Mouse (Mus musculus) MEL (cell line): Measurements from ENCODE around the gene 1700123O20Rik. TPM values are rescaled to one million over a fixed set of nuclear protein-coding genes. Genes with fewer than 3 reads are reported as not detected.

Experiments used
- DNase-seq: peaks from one replicate; pipeline ENCODE4 v3.0.0; 2011; ENCODE audit warnings: low read depth, low spot score
- H3K27ac ChIP-seq: 2 replicates; pipeline ENCODE4 v1.5.1; 2012; ENCODE audit warnings: low read depth, mild to moderate bottlenecking, control low read depth, low read length, moderate library complexity; ENCODE audit not compliant: control insufficient read depth
- H3K27me3 ChIP-seq, 2 experiments: fragments of 150-350 bp in 1 of 2; sonication (generic) in 1 of 2; 2 replicates each; pipeline ENCODE4 v1.6.1; 2012; ENCODE audit warnings: low read length in 2 of 2, mild to moderate bottlenecking in 2 of 2, improper control_type of control experiment in 1 of 2, moderate library complexity in 1 of 2; ENCODE audit not compliant: insufficient read depth in 2 of 2, control insufficient read depth in 1 of 2
- H3K36me3 ChIP-seq, 2 experiments: 2 replicates each; pipeline ENCODE4 v1.6.1; 2012 to 2014; ENCODE audit warnings: low read length in 2 of 2, improper control_type of control experiment in 1 of 2, inconsistent platforms in 1 of 2, mild to moderate bottlenecking in 1 of 2; ENCODE audit not compliant: insufficient read depth in 2 of 2, control insufficient read depth in 1 of 2
- H3K4me1 ChIP-seq, 2 experiments: fragments of 150-350 bp in 1 of 2; sonication (generic) in 1 of 2; 2 replicates each; pipeline ENCODE4 v1.6.1; 2012; ENCODE audit warnings: low read length in 2 of 2, improper control_type of control experiment in 1 of 2, mild to moderate bottlenecking in 1 of 2; ENCODE audit not compliant: insufficient read depth in 2 of 2, control insufficient read depth in 1 of 2
- H3K4me3 ChIP-seq, 2 experiments: fragments of 150-350 bp in 1 of 2; sonication (generic) in 1 of 2; 2 replicates each; pipeline ENCODE4 v1.5.1; 2012; ENCODE audit warnings: low read depth in 2 of 2, low read length in 2 of 2, mild to moderate bottlenecking in 2 of 2, moderate library complexity in 2 of 2, control low read depth in 1 of 2, improper control_type of control experiment in 1 of 2; ENCODE audit not compliant: control insufficient read depth in 1 of 2, insufficient read depth in 1 of 2
- H3K79me2 ChIP-seq: 2 replicates; pipeline ENCODE4 v1.6.1; 2012; ENCODE audit warnings: mild to moderate bottlenecking, low read length, moderate library complexity; ENCODE audit not compliant: control insufficient read depth, poor library complexity, insufficient read depth
- H3K9ac ChIP-seq: 2 replicates; pipeline ENCODE4 v1.6.1; 2012; ENCODE audit warnings: low read depth, mild to moderate bottlenecking, control low read depth, low read length, moderate library complexity; ENCODE audit not compliant: control insufficient read depth, poor library complexity, severe bottlenecking
- H3K9me3 ChIP-seq: fragments of 150-350 bp; sonication (generic); replicated peaks from 2 replicates; pipeline ENCODE4 v1.6.1; 2012; ENCODE audit warnings: mild to moderate bottlenecking, low read length, improper control_type of control experiment, moderate library complexity; ENCODE audit not compliant: insufficient read depth
- CTCF ChIP-seq, 3 experiments: IDR thresholded peaks in 2 of 3; conservative IDR thresholded peaks in 1 of 3; 2 replicates each; pipeline ENCODE4 v1.5.1; 2011 to 2012; ENCODE audit warnings: low read length in 3 of 3, low read depth in 2 of 3, mild to moderate bottlenecking in 2 of 3, improper control_type of control experiment in 1 of 3, inconsistent platforms in 1 of 3, mixed read lengths in 1 of 3, moderate library complexity in 1 of 3; ENCODE audit not compliant: control insufficient read depth in 1 of 3, insufficient read depth in 1 of 3, poor library complexity in 1 of 3, severe bottlenecking in 1 of 3
- E2F4 ChIP-seq: IDR thresholded peaks from 2 replicates; pipeline ENCODE4 v1.6.1; 2011; ENCODE audit warnings: low read depth, low read length, improper control_type of control experiment, borderline replicate concordance
- ELF1 ChIP-seq: IDR thresholded peaks from 2 replicates; pipeline ENCODE4 v1.6.1; 2014; ENCODE audit warnings: low read depth, mild to moderate bottlenecking, inconsistent platforms, low read length, improper control_type of control experiment, moderate library complexity
- EP300 ChIP-seq, 2 experiments: IDR thresholded peaks; 2 replicates each; pipeline ENCODE4 v1.6.1; 2011; ENCODE audit warnings: improper control_type of control experiment in 2 of 2, low read length in 2 of 2, low read depth in 1 of 2, mild to moderate bottlenecking in 1 of 2
- ETS1 ChIP-seq: IDR thresholded peaks from 2 replicates; pipeline ENCODE4 v1.6.1; 2012; ENCODE audit warnings: low read depth, mild to moderate bottlenecking, inconsistent platforms, low read length, improper control_type of control experiment, moderate library complexity
- HCFC1 ChIP-seq: IDR thresholded peaks from 2 replicates; pipeline ENCODE4 v1.6.1; 2012; ENCODE audit warnings: low read depth, mild to moderate bottlenecking, inconsistent platforms, low read length, improper control_type of control experiment, moderate library complexity
- KAT2A ChIP-seq: conservative IDR thresholded peaks from 2 replicates; pipeline ENCODE4 v1.6.1; 2012; ENCODE audit warnings: low read depth, low read length, improper control_type of control experiment, inconsistent platforms
- MAFK ChIP-seq: IDR thresholded peaks from 2 replicates; pipeline ENCODE4 v1.6.1; 2011; ENCODE audit warnings: low read depth, mild to moderate bottlenecking, low read length, improper control_type of control experiment, borderline replicate concordance
- MAZ ChIP-seq: IDR thresholded peaks from 2 replicates; pipeline ENCODE4 v1.6.1; 2012; ENCODE audit warnings: low read depth, mild to moderate bottlenecking, inconsistent platforms, low read length, improper control_type of control experiment
- MXI1 ChIP-seq: IDR thresholded peaks from 2 replicates; pipeline ENCODE4 v1.6.1; 2011; ENCODE audit warnings: mild to moderate bottlenecking, low read depth, low read length, improper control_type of control experiment
- MYB ChIP-seq: IDR thresholded peaks from 2 replicates; pipeline ENCODE4 v1.6.1; 2011; ENCODE audit warnings: mild to moderate bottlenecking, low read depth, low read length, improper control_type of control experiment
- MYC ChIP-seq: IDR thresholded peaks from 2 replicates; pipeline ENCODE4 v1.6.1; 2011; ENCODE audit warnings: low read depth, mild to moderate bottlenecking, low read length, improper control_type of control experiment, moderate library complexity
- NELFE ChIP-seq: IDR thresholded peaks from 2 replicates; pipeline ENCODE4 v1.6.1; 2011; ENCODE audit warnings: low read depth, low read length, improper control_type of control experiment
- RAD21 ChIP-seq: IDR thresholded peaks from 2 replicates; pipeline ENCODE4 v1.6.1; 2011; ENCODE audit warnings: mild to moderate bottlenecking, low read depth, low read length, improper control_type of control experiment
- SMC3 ChIP-seq: IDR thresholded peaks from 2 replicates; pipeline ENCODE4 v1.6.1; 2011; ENCODE audit warnings: low read depth, low read length, improper control_type of control experiment
- TAL1 ChIP-seq: IDR thresholded peaks from 2 replicates; pipeline ENCODE4 v1.6.1; 2012; ENCODE audit warnings: mild to moderate bottlenecking, inconsistent platforms, low read length, moderate library complexity, mixed read lengths
- TBP ChIP-seq: IDR thresholded peaks from 2 replicates; pipeline ENCODE4 v1.8.0; 2011; ENCODE audit warnings: low read depth, low read length, improper control_type of control experiment
- ZC3H11A ChIP-seq: IDR thresholded peaks from 2 replicates; pipeline ENCODE4 v1.6.1; 2012; ENCODE audit warnings: low read depth, mild to moderate bottlenecking, inconsistent platforms, low read length, improper control_type of control experiment
- ZKSCAN1 ChIP-seq: IDR thresholded peaks from 2 replicates; pipeline ENCODE4 v1.6.1; 2012; ENCODE audit warnings: low read depth, mild to moderate bottlenecking, inconsistent platforms, low read length, improper control_type of control experiment, moderate library complexity
- polyA plus RNA-seq, 2 experiments: library from polyadenylated mRNA; stranded (reverse) in 1 of 2; unstranded in 1 of 2; fragments of >175 nt in 1 of 2; fragments of >200 nt in 1 of 2; gene quantifications; 2 replicates each; pipeline versions ENCODE4 v1.2.1 to v1.2.4; 2012; ENCODE audit warnings: low replicate concordance in 2 of 2, low read depth in 1 of 2; ENCODE audit not compliant: insufficient read length in 2 of 2, insufficient read depth in 1 of 2, missing spikeins in 1 of 2
- total RNA-seq: library from RNA; depleted of rRNA; stranded (reverse); fragments of 300-350 nt; gene quantifications from 2 replicates; pipeline ENCODE4 v1.2.3, GENCODE M21; 2012

1700123O20Rik gene
- total and polyA plus RNA-seq, 3 experiments = 44.2 to 72.8 TPM; not detected in 1

- Histone ChIP-seq H3K9ac (no peak overlapping the region), H3K27ac (no peak overlapping the region)
Measured at GRCm38 (mm10) chr14:54664477-54665222, 21.4 kb upstream of the 1700123O20Rik start.

GRCm38 (mm10) chr14:54669381-54669780 is 16.6 kb upstream of the 1700123O20Rik start:
- Histone ChIP-seq H3K9ac (no peak overlapping the region), H3K27me3 (no peaks in the 10 kb centered on the region), H3K9me3 (no peaks in the 10 kb centered on the region), H3K4me3 (no peak overlapping the region), H3K27ac (no peak overlapping the region), H3K36me3 (peaks cover 0 to 21% of the 10 kb centered on the region in 2 experiments; a peak in 2 of 4 replicates), H3K4me1 (no peaks in the 10 kb centered on the region), H3K79me2 (no peaks in the 10 kb centered on the region)
- DNase-seq = peak; percentile 63
- TF ChIP-seq CTCF (IDR thresholded peaks at IDR 0.05 in 2 of 3, conservative IDR thresholded peaks at IDR 0.05 in 1 of 3; ENCODE audit: control insufficient read depth in 1 of 3, insufficient read depth in 1 of 3, low read depth in 2 of 3, low read length in 3 of 3, poor library complexity in 1 of 3, severe bottlenecking in 1 of 3) (peak; percentile 61 to 65 (median 64)), EP300 (IDR thresholded peaks at IDR 0.05; ENCODE audit: low read depth in 1 of 2, low read length in 2 of 2) (no peak), RAD21 (peak; percentile 24; the same call in 1 of the 2 replicates), SMC3 (peak; percentile 50)

More at GRCm38 (mm10) chr14:54664477-54665222, 21.4 kb upstream of the 1700123O20Rik start:
- Histone ChIP-seq H3K36me3 (peaks cover 0 to 25% of the 10 kb centered on the region in 2 experiments; a peak in 2 of 4 replicates), H3K27me3 (no peaks in the 10 kb centered on the region), H3K9me3 (no peaks in the 10 kb centered on the region), H3K79me2 (no peaks in the 10 kb centered on the region), H3K4me3 (no peak overlapping the region), H3K4me1 (no peaks in the 10 kb centered on the region)
- DNase-seq = no peak
- TF ChIP-seq MAFK (no peak), MYB (no peak), ELF1 (no peak), CTCF (IDR thresholded peaks at IDR 0.05 in 2 of 3, conservative IDR thresholded peaks at IDR 0.05 in 1 of 3; ENCODE audit: control insufficient read depth in 1 of 3, insufficient read depth in 1 of 3, low read depth in 2 of 3, low read length in 3 of 3, poor library complexity in 1 of 3, severe bottlenecking in 1 of 3) (no peak), KAT2A (no peak), MYC (no peak), ETS1 (no peak), TBP (no peak), NELFE (no peak), ZKSCAN1 (no peak), TAL1 (no peak), HCFC1 (no peak), MXI1 (no peak), SMC3 (no peak), E2F4 (no peak), MAZ (no peak), ZC3H11A (no peak)
